Mouse (Mus musculus) E14TG2a.4 (cell line): ENCODE results near the gene Sparc.

Experiments used
- CTCF ChIP-seq: conservative IDR thresholded peaks from 2 replicates; pipeline ENCODE4 v1.5.1; 2014; ENCODE audit warnings: low read length
- POU5F1 ChIP-seq: IDR thresholded peaks from 2 replicates; pipeline ENCODE4 v1.6.1; 2014; ENCODE audit warnings: low read length, borderline replicate concordance

GRCm38 (mm10) chr11:55455166-55455565 lies 32.2 kb upstream of the Sparc start:
- TF ChIP-seq CTCF = no peak
- no peak for TF ChIP-seq POU5F1
